ENCODE assay signal across 10 mouse cellular contexts in the genomic region with DNA sequence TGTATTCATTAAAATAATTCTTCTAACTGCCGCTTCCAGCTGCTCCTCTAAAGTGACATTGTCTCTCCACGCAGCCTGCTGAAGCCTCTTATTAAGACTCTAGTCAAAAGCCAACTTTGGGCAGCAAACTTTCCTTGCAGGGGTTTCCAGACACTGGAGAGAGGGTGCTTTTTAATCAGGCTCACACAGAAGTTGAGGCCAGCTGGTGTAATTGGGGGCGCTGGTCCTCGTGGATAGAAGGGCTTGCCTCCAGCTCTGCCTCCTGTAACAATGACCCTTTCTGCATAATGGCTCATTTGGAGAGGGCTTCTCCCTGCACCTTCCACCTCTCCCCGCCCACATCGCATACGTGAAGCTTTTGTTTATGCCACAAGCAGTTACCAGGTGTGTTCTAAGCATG.
DNase-seq lines count a peak whose midpoint lies in the region; ATAC-seq and TF ChIP-seq lines count a peak whose summit lies in the region.
"Had no signal": no experiment of that assay in that cellular context is flagged by ENCODE, and none has a peak within 500 bp of the region (broad histone marks: within the 10 kb centered on the region; RNA-seq: fewer than 3 reads in every experiment).

No protein-coding gene starts in this region.

- H3K9me3 ChIP-seq in kidney, embryonic 16.5 days (ENCODE audit: low read length): no peaks in the 10 kb centered on the region
- H3K9me3 ChIP-seq in embryonic facial prominence, embryonic 15.5 days (replicated peaks): no peaks in the 10 kb centered on the region
- no peaks in the 10 kb centered on the region for H3K9me3 ChIP-seq in hindbrain, embryonic 14.5 days (ENCODE audit: control insufficient read depth, low read length)
- H3K9me3 ChIP-seq in midbrain, postnatal 0 days (ENCODE audit: low read length): no peaks in the 10 kb centered on the region

- ATAC-seq in kidney, embryonic 16.5 days (ENCODE audit: low FRiP score, low TSS enrichment): no peak
- ATAC-seq in embryonic facial prominence, embryonic 15.5 days (ENCODE audit: insufficient number of reproducible peaks, low FRiP score, low TSS enrichment, low read depth): peak; percentile 40; the same call in 1 of the 2 replicates
- ATAC-seq in hindbrain, embryonic 14.5 days (ENCODE audit: low FRiP score): peak; percentile 73
- ATAC-seq in midbrain, postnatal 0 days (ENCODE audit: low FRiP score): peak; percentile 49; the same call in 1 of the 2 replicates

- peak overlapping the region; percentile 23; the same call in 1 of the 2 replicates for H3K9ac ChIP-seq in kidney, embryonic 16.5 days (replicated peaks; ENCODE audit: low read length)
- H3K9ac ChIP-seq in embryonic facial prominence, embryonic 15.5 days: no peak overlapping the region
- no peak overlapping the region for H3K9ac ChIP-seq in hindbrain, embryonic 14.5 days
- no peak overlapping the region for H3K9ac ChIP-seq in midbrain, postnatal 0 days (replicated peaks; ENCODE audit: low read length, poor library complexity, severe bottlenecking)
- H3K9ac ChIP-seq: liver, embryonic 14.5 days had no signal

- TF ChIP-seq CTCF in midbrain, postnatal 0 days (IDR thresholded peaks at IDR 0.05): no peak
- no peak for TF ChIP-seq CTCF in cerebellum, adult 2 months (IDR thresholded peaks at IDR 0.05; ENCODE audit: borderline replicate concordance, insufficient read depth, low read depth, low read length)

- WGBS in kidney, embryonic 16.5 days: 63% methylated on average over 7 of the region's 7 CpGs
- 37% methylated on average over 7 of the region's 7 CpGs for WGBS in embryonic facial prominence, embryonic 15.5 days
- WGBS in hindbrain, embryonic 14.5 days: 26% methylated on average over 7 of the region's 7 CpGs
- WGBS in midbrain, postnatal 0 days: 21% methylated on average over 7 of the region's 7 CpGs
- whole genome bisulfite sequencing in cerebellum, adult 2 months: 56% methylated on average over 7 of the region's 7 CpGs

- DNase-seq in kidney, postnatal 4 days: no peak
- DNase-seq in hindbrain, embryonic 14.5 days (ENCODE audit: low spot score): no peak
- no peak for DNase-seq in midbrain, postnatal 0 days (ENCODE audit: low spot score)
- DNase-seq in urinary bladder, postnatal 4 days (ENCODE audit: low spot score in 2 of 2): no peak
- no peak for DNase-seq in adipocyte (ENCODE audit: low spot score)
- no peak for DNase-seq in cerebellum, adult 2 months
- DNase-seq: thymus, postnatal 36 days had no signal

- TF ChIP-seq POLR2A in cerebellum, adult 2 months (IDR thresholded peaks at IDR 0.05; ENCODE audit: borderline replicate concordance, insufficient read depth, low read length): no peak

- peaks cover 23% of the 10 kb centered on the region for H3K4me1 ChIP-seq in kidney, embryonic 16.5 days (ENCODE audit: insufficient read depth, low read length)
- H3K4me1 ChIP-seq in embryonic facial prominence, embryonic 15.5 days: peaks cover 42% of the 10 kb centered on the region
- peaks cover 17% of the 10 kb centered on the region for H3K4me1 ChIP-seq in hindbrain, embryonic 14.5 days (replicated peaks; ENCODE audit: control insufficient read depth, insufficient read depth, low read length)
- no peaks in the 10 kb centered on the region for H3K4me1 ChIP-seq in midbrain, postnatal 0 days (ENCODE audit: insufficient read depth, low read length)
- peaks cover 9% of the 10 kb centered on the region for H3K4me1 ChIP-seq in cerebellum, adult 2 months (ENCODE audit: control insufficient read depth, insufficient read depth, low read length)

- H3K4me2 ChIP-seq in kidney, embryonic 16.5 days (replicated peaks; ENCODE audit: low read depth, low read length): no peak overlapping the region
- no peak overlapping the region for H3K4me2 ChIP-seq in embryonic facial prominence, embryonic 15.5 days (replicated peaks)
- no peak overlapping the region for H3K4me2 ChIP-seq in hindbrain, embryonic 14.5 days (replicated peaks)
- H3K4me2 ChIP-seq in midbrain, postnatal 0 days (ENCODE audit: low read depth, low read length, poor library complexity, severe bottlenecking): no peak overlapping the region

- no peaks in the 10 kb centered on the region for H3K36me3 ChIP-seq in kidney, embryonic 16.5 days (ENCODE audit: insufficient read depth, low read length)
- H3K36me3 ChIP-seq in embryonic facial prominence, embryonic 15.5 days: no peaks in the 10 kb centered on the region
- no peaks in the 10 kb centered on the region for H3K36me3 ChIP-seq in hindbrain, embryonic 14.5 days (replicated peaks; ENCODE audit: control insufficient read depth, insufficient read depth)
- no peaks in the 10 kb centered on the region for H3K36me3 ChIP-seq in midbrain, postnatal 0 days (ENCODE audit: insufficient read depth, low read length)

- peak overlapping the region; percentile 13; the same call in 1 of the 2 replicates for H3K27ac ChIP-seq in kidney, embryonic 16.5 days (ENCODE audit: low read length)
- peak overlapping the region; percentile 96 for H3K27ac ChIP-seq in embryonic facial prominence, embryonic 15.5 days (replicated peaks)
- H3K27ac ChIP-seq in hindbrain, embryonic 14.5 days: peak overlapping the region; percentile 83
- H3K27ac ChIP-seq in midbrain, postnatal 0 days (ENCODE audit: low read depth, low read length): peak overlapping the region; percentile 68
- no peak overlapping the region for H3K27ac ChIP-seq in cerebellum, adult 2 months (ENCODE audit: insufficient read depth, low read length)
- H3K27ac ChIP-seq: liver, embryonic 14.5 days had no signal

- no peak overlapping the region for H3K4me3 ChIP-seq in kidney, embryonic 16.5 days (ENCODE audit: low read length)
- no peak overlapping the region for H3K4me3 ChIP-seq in embryonic facial prominence, embryonic 15.5 days (replicated peaks)
- H3K4me3 ChIP-seq in hindbrain, embryonic 14.5 days (replicated peaks; ENCODE audit: low read length): no peak overlapping the region
- no peak overlapping the region for H3K4me3 ChIP-seq in midbrain, postnatal 0 days (ENCODE audit: low read depth, low read length)
- no peak overlapping the region for H3K4me3 ChIP-seq in cerebellum, adult 2 months (replicated peaks; ENCODE audit: insufficient read depth, low read depth, low read length)

- H3K27me3 ChIP-seq in kidney, embryonic 16.5 days (ENCODE audit: insufficient read depth, low read length): no peaks in the 10 kb centered on the region
- H3K27me3 ChIP-seq in embryonic facial prominence, embryonic 15.5 days: no peaks in the 10 kb centered on the region
- no peaks in the 10 kb centered on the region for H3K27me3 ChIP-seq in hindbrain, embryonic 14.5 days (ENCODE audit: control insufficient read depth, insufficient read depth, low read length)
- no peaks in the 10 kb centered on the region for H3K27me3 ChIP-seq in midbrain, postnatal 0 days (ENCODE audit: insufficient read depth, low read length)
- H3K27me3 ChIP-seq in cerebellum, adult 2 months (ENCODE audit: control insufficient read depth, insufficient read depth, low read length): no peaks in the 10 kb centered on the region
